12 mouse cellular contexts compared by ENCODE assay signal in the genomic region with DNA sequence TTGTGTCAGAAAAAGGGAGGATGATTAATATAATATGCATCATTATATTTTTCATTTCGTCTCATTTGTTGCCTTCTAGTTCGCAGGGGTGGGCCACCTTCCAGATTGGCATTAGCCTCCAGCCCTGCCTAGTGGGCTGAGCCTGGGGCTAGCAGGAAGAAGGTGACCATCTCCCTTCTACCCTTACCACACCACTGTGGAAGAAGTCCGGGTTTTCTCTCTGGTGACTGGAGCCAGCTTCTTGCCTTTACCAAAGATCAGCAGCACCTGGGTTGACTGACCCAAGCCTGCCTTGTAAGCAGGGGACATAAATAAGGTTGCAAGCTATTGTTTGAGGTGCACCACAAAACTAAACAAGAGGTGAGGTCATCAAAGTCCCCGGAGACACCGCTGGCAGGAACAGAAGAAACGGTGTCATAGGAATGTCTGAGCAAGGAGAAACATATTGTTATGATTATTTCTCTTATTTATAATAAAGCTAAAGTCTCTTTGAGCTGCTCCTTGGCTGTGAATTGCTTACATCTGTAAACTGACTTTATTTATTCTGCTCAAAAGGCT.
DNase-seq lines count a peak whose midpoint lies in the region; ATAC-seq and TF ChIP-seq lines count a peak whose summit lies in the region.
"Had no signal": no experiment of that assay in that cellular context is flagged by ENCODE, and none has a peak within 500 bp of the region (broad histone marks: within the 10 kb centered on the region; RNA-seq: fewer than 3 reads in every experiment).

No protein-coding gene starts in this region.

- no peaks in the 10 kb centered on the region for H3K27me3 ChIP-seq in forebrain, embryonic 15.5 days
- no peaks in the 10 kb centered on the region for H3K27me3 ChIP-seq in forebrain, embryonic 10.5 days (ENCODE audit: poor library complexity, severe bottlenecking)
- H3K27me3 ChIP-seq in neural tube, embryonic 14.5 days (ENCODE audit: control insufficient read depth, insufficient read depth, low read length) = no peaks in the 10 kb centered on the region
- peaks cover 11% of the 10 kb centered on the region for H3K27me3 ChIP-seq in neural tube, embryonic 15.5 days (replicated peaks)
- no peaks in the 10 kb centered on the region for H3K27me3 ChIP-seq in forebrain, postnatal 0 days (ENCODE audit: insufficient read depth, low read length)
- no peaks in the 10 kb centered on the region for H3K27me3 ChIP-seq in stomach, postnatal 0 days (ENCODE audit: control insufficient read depth, insufficient read depth, low read length)
- H3K27me3 ChIP-seq: midbrain, embryonic 15.5 days had no signal

- H3K4me2 ChIP-seq in forebrain, embryonic 15.5 days (replicated peaks) = no peak overlapping the region
- no peak overlapping the region for H3K4me2 ChIP-seq in neural tube, embryonic 14.5 days (ENCODE audit: low read depth, low read length)
- no peak overlapping the region for H3K4me2 ChIP-seq in neural tube, embryonic 15.5 days
- no peak overlapping the region for H3K4me2 ChIP-seq in forebrain, postnatal 0 days (ENCODE audit: low read depth)
- no peak overlapping the region for H3K4me2 ChIP-seq in stomach, postnatal 0 days (replicated peaks; ENCODE audit: low read depth)
- H3K4me2 ChIP-seq: embryonic facial prominence, embryonic 15.5 days; limb, embryonic 13.5 days; lung, embryonic 15.5 days; midbrain, embryonic 15.5 days had no signal

- 61% methylated on average over 6 of the region's 6 CpGs for WGBS in forebrain, embryonic 15.5 days
- 87% methylated on average over 6 of the region's 6 CpGs for WGBS in forebrain, embryonic 10.5 days
- WGBS in neural tube, embryonic 14.5 days = 56% methylated on average over 6 of the region's 6 CpGs
- WGBS in neural tube, embryonic 15.5 days = 59% methylated on average over 6 of the region's 6 CpGs
- 59% methylated on average over 6 of the region's 6 CpGs for WGBS in forebrain, postnatal 0 days
- 25% methylated on average over 6 of the region's 6 CpGs for WGBS in stomach, postnatal 0 days

- H3K4me1 ChIP-seq in forebrain, embryonic 15.5 days = peaks cover 19% of the 10 kb centered on the region
- peaks cover 25% of the 10 kb centered on the region for H3K4me1 ChIP-seq in forebrain, embryonic 10.5 days
- H3K4me1 ChIP-seq in neural tube, embryonic 14.5 days (ENCODE audit: control insufficient read depth, insufficient read depth, low read length) = peaks cover 10% of the 10 kb centered on the region
- H3K4me1 ChIP-seq in neural tube, embryonic 15.5 days = peaks cover 21% of the 10 kb centered on the region
- H3K4me1 ChIP-seq in forebrain, postnatal 0 days (ENCODE audit: insufficient read depth) = no peaks in the 10 kb centered on the region
- no peaks in the 10 kb centered on the region for H3K4me1 ChIP-seq in stomach, postnatal 0 days (replicated peaks; ENCODE audit: control insufficient read depth, insufficient read depth)
- H3K4me1 ChIP-seq: lung, embryonic 15.5 days had no signal

- H3K27ac ChIP-seq in forebrain, embryonic 15.5 days (replicated peaks) = peak overlapping the region; percentile 50
- no peak overlapping the region for H3K27ac ChIP-seq in forebrain, embryonic 10.5 days
- H3K27ac ChIP-seq in neural tube, embryonic 14.5 days (ENCODE audit: low read depth, low read length) = no peak overlapping the region
- H3K27ac ChIP-seq in neural tube, embryonic 15.5 days (replicated peaks) = no peak overlapping the region
- peak overlapping the region; percentile 21; the same call in 1 of the 2 replicates for H3K27ac ChIP-seq in forebrain, postnatal 0 days (ENCODE audit: low read depth, low read length)
- no peak overlapping the region for H3K27ac ChIP-seq in stomach, postnatal 0 days (replicated peaks)
- H3K27ac ChIP-seq: embryonic facial prominence, embryonic 15.5 days; limb, embryonic 13.5 days; lung, embryonic 15.5 days; midbrain, embryonic 15.5 days had no signal

- no peaks in the 10 kb centered on the region for H3K36me3 ChIP-seq in forebrain, embryonic 15.5 days
- H3K36me3 ChIP-seq in forebrain, embryonic 10.5 days (replicated peaks) = no peaks in the 10 kb centered on the region
- H3K36me3 ChIP-seq in neural tube, embryonic 14.5 days (ENCODE audit: control insufficient read depth, insufficient read depth, low read length) = no peaks in the 10 kb centered on the region
- H3K36me3 ChIP-seq in neural tube, embryonic 15.5 days = no peaks in the 10 kb centered on the region
- no peaks in the 10 kb centered on the region for H3K36me3 ChIP-seq in forebrain, postnatal 0 days (ENCODE audit: insufficient read depth)
- no peaks in the 10 kb centered on the region for H3K36me3 ChIP-seq in stomach, postnatal 0 days (ENCODE audit: control insufficient read depth, insufficient read depth, low read length)
- H3K36me3 ChIP-seq: embryonic facial prominence, embryonic 15.5 days; limb, embryonic 13.5 days; lung, embryonic 15.5 days; midbrain, embryonic 15.5 days had no signal

- no peak overlapping the region for H3K4me3 ChIP-seq in forebrain, embryonic 15.5 days
- H3K4me3 ChIP-seq in forebrain, embryonic 10.5 days = no peak overlapping the region
- H3K4me3 ChIP-seq in neural tube, embryonic 14.5 days (ENCODE audit: low read depth, low read length) = no peak overlapping the region
- no peak overlapping the region for H3K4me3 ChIP-seq in neural tube, embryonic 15.5 days (replicated peaks)
- no peak overlapping the region for H3K4me3 ChIP-seq in forebrain, postnatal 0 days (ENCODE audit: low read depth, low read length)
- H3K4me3 ChIP-seq in stomach, postnatal 0 days (ENCODE audit: low read depth, low read length) = no peak overlapping the region
- H3K4me3 ChIP-seq: embryonic facial prominence, embryonic 15.5 days; limb, embryonic 13.5 days; lung, embryonic 15.5 days; midbrain, embryonic 15.5 days had no signal

- no peak for TF ChIP-seq CTCF in forebrain, postnatal 0 days (IDR thresholded peaks at IDR 0.05; ENCODE audit: low read depth)
- no peak for TF ChIP-seq CTCF in stomach, postnatal 0 days (IDR thresholded peaks at IDR 0.05; ENCODE audit: low read depth)

- no peak overlapping the region for H3K9ac ChIP-seq in forebrain, embryonic 15.5 days (replicated peaks)
- H3K9ac ChIP-seq in neural tube, embryonic 14.5 days (replicated peaks; ENCODE audit: low read depth, low read length) = no peak overlapping the region
- no peak overlapping the region for H3K9ac ChIP-seq in neural tube, embryonic 15.5 days (replicated peaks)
- H3K9ac ChIP-seq in forebrain, postnatal 0 days = no peak overlapping the region
- no peak overlapping the region for H3K9ac ChIP-seq in stomach, postnatal 0 days (ENCODE audit: low read length)
- H3K9ac ChIP-seq: embryonic facial prominence, embryonic 15.5 days; limb, embryonic 13.5 days; lung, embryonic 15.5 days; midbrain, embryonic 15.5 days had no signal

- DNase-seq in forebrain, embryonic 10.5 days (ENCODE audit: extremely low spot score, low spot score) = no peak
- no peak for DNase-seq in forebrain, postnatal 0 days
- DNase-seq in stomach, postnatal 0 days (ENCODE audit: low spot score) = no peak
- no peak for DNase-seq in embryo, embryonic 10.5 days (ENCODE audit: low spot score)
- DNase-seq in left cerebral cortex, adult 9 months (ENCODE audit: low spot score in 2 of 2) = no peak

- no peaks in the 10 kb centered on the region for H3K9me3 ChIP-seq in forebrain, embryonic 15.5 days
- H3K9me3 ChIP-seq in forebrain, embryonic 10.5 days = no peaks in the 10 kb centered on the region
- H3K9me3 ChIP-seq in neural tube, embryonic 14.5 days (ENCODE audit: control insufficient read depth, low read length) = no peaks in the 10 kb centered on the region
- H3K9me3 ChIP-seq in neural tube, embryonic 15.5 days (replicated peaks) = no peaks in the 10 kb centered on the region
- no peaks in the 10 kb centered on the region for H3K9me3 ChIP-seq in forebrain, postnatal 0 days (ENCODE audit: low read length)
- no peaks in the 10 kb centered on the region for H3K9me3 ChIP-seq in stomach, postnatal 0 days (ENCODE audit: control insufficient read depth, low read length)
- H3K9me3 ChIP-seq: embryonic facial prominence, embryonic 15.5 days; limb, embryonic 13.5 days; lung, embryonic 15.5 days; midbrain, embryonic 15.5 days had no signal

- ATAC-seq in forebrain, embryonic 15.5 days (replicated peaks) = no peak
- ATAC-seq in neural tube, embryonic 14.5 days (ENCODE audit: low read depth) = peak; percentile 62
- no peak; the same call in 1 of the 2 replicates for ATAC-seq in neural tube, embryonic 15.5 days (ENCODE audit: low FRiP score)
- no peak for ATAC-seq in forebrain, postnatal 0 days
- 0 out of 2 replicates have a peak, but pooled peaks have one; percentile 21 for ATAC-seq in stomach, postnatal 0 days (ENCODE audit: low FRiP score, low TSS enrichment)
- ATAC-seq: midbrain, embryonic 15.5 days had no signal

- TF ChIP-seq EP300 in stomach, postnatal 0 days (optimal IDR thresholded peaks at IDR 0.05) = no peak

Comparison
In these comparisons a context has a peak if more than half of its experiments do, and no peak if none do; other contexts are left out.
1. ATAC-seq: peak in neural tube, embryonic 14.5 days (single experiment) and stomach, postnatal 0 days (single experiment); none in forebrain, embryonic 15.5 days (single experiment), neural tube, embryonic 15.5 days (single experiment) and forebrain, postnatal 0 days (single experiment).
2. H3K27ac ChIP-seq: peak in forebrain, embryonic 15.5 days (single experiment) and forebrain, postnatal 0 days (single experiment); none in forebrain, embryonic 10.5 days (single experiment), neural tube, embryonic 14.5 days (single experiment), neural tube, embryonic 15.5 days (single experiment) and stomach, postnatal 0 days (single experiment).